Mouse (Mus musculus) cortical plate, adult 2 months (tissue): ENCODE measurements around the gene 2310033P09Rik. TPM values are rescaled to one million over a fixed set of nuclear protein-coding genes. Genes with fewer than 3 reads are reported as not detected.

Experiments used
- H3K27ac ChIP-seq: fragments of 200-500 bp; 2 replicates; pipeline ENCODE4 v1.5.1; 2012; ENCODE audit warnings: low read length, control low read depth, inconsistent platforms; ENCODE audit not compliant: insufficient read depth
- H3K4me1 ChIP-seq: fragments of 200-500 bp; 2 replicates; pipeline ENCODE4 v1.6.1; 2011; ENCODE audit warnings: low read length; ENCODE audit not compliant: control insufficient read depth, insufficient read depth
- H3K4me3 ChIP-seq: fragments of 200-500 bp; 2 replicates; pipeline ENCODE4 v1.5.1; 2011; ENCODE audit warnings: mild to moderate bottlenecking, low read length, control low read depth; ENCODE audit not compliant: insufficient read depth
- CTCF ChIP-seq: fragments of 200-500 bp; IDR thresholded peaks from 2 replicates; pipeline ENCODE4 v1.5.1; 2011; ENCODE audit warnings: mild to moderate bottlenecking, control low read depth, low read length; ENCODE audit not compliant: insufficient read depth; ENCODE audit errors: extremely low read depth
- POLR2A ChIP-seq: fragments of 200-500 bp; IDR thresholded peaks from 2 replicates; pipeline ENCODE4 v1.6.1; 2011; ENCODE audit warnings: mild to moderate bottlenecking, low read length, control low read depth; ENCODE audit not compliant: insufficient read depth; ENCODE audit errors: extremely low read depth
- polyA plus RNA-seq: library from polyadenylated mRNA; depleted of rRNA; stranded (reverse); fragments of >200 nt; gene quantifications from 2 replicates; pipeline ENCODE4 v1.2.3, GENCODE M21; 2012

2310033P09Rik gene
- polyA plus RNA-seq, 1 experiment = 29.5 TPM

- peak within 1 kb of the TSS; percentile 55 for H3K4me3 ChIP-seq
- peak within 1 kb of the TSS; percentile 96 for H3K27ac ChIP-seq
- TF ChIP-seq POLR2A (peak; percentile 68), CTCF (no peak)
- H3K4me1 ChIP-seq = peaks cover 5% of the 10 kb centered on the region
Measured at GRCm38 (mm10) chr11:59228122-59228953, 20.2 kb downstream of the 2310033P09Rik start, which contains the start of gene Arf1. Gene Arf1, minus strand, starts transcription at chr11:59228270.

GRCm38 (mm10) chr11:59230144-59230760 lies 22.1 kb downstream of the 2310033P09Rik start:
- peaks cover 5% of the 10 kb centered on the region for H3K4me1 ChIP-seq
- H3K27ac ChIP-seq = no peak overlapping the region
- TF ChIP-seq CTCF (peak; percentile 60), POLR2A (no peak)

GRCm38 (mm10) chr11:59232797-59233196 lies 24.7 kb downstream of the 2310033P09Rik start:
- Histone ChIP-seq H3K4me1 (peaks cover 2% of the 10 kb centered on the region), H3K27ac (no peak overlapping the region), H3K4me3 (no peak overlapping the region)
- TF ChIP-seq CTCF (0 out of 2 replicates have a peak, but pooled peaks have one; percentile 9), POLR2A (no peak)

More at GRCm38 (mm10) chr11:59230144-59230760, 22.1 kb downstream of the 2310033P09Rik start:
- H3K4me3 ChIP-seq = no peak overlapping the region

GRCm38 (mm10) chr11:59238525-59239427 lies 30.7 kb downstream of the 2310033P09Rik start:
- Histone ChIP-seq H3K4me1 (no peaks in the 10 kb centered on the region), H3K27ac (no peak overlapping the region)
- TF ChIP-seq POLR2A = no peak
- peak; percentile 45 for TF ChIP-seq CTCF

GRCm38 (mm10) chr11:59239428-59239785 lies 31.3 kb downstream of the 2310033P09Rik start:
- no peak overlapping the region for H3K27ac ChIP-seq

More at GRCm38 (mm10) chr11:59238525-59239427, 30.7 kb downstream of the 2310033P09Rik start:
- no peak overlapping the region for H3K4me3 ChIP-seq

GRCm38 (mm10) chr11:59239796-59240195 lies 31.7 kb downstream of the 2310033P09Rik start:
- H3K4me1 ChIP-seq = no peaks in the 10 kb centered on the region
- no peak overlapping the region for H3K4me3 ChIP-seq
- no peak overlapping the region for H3K27ac ChIP-seq
- TF ChIP-seq CTCF = no peak
- no peak for TF ChIP-seq POLR2A

More at GRCm38 (mm10) chr11:59239428-59239785, 31.3 kb downstream of the 2310033P09Rik start:
- H3K4me1 ChIP-seq = no peaks in the 10 kb centered on the region
- no peak overlapping the region for H3K4me3 ChIP-seq
- no peak for TF ChIP-seq CTCF
- TF ChIP-seq POLR2A = no peak

GRCm38 (mm10) chr11:59241841-59242240 lies 33.7 kb downstream of the 2310033P09Rik start:
- Histone ChIP-seq H3K4me3 (no peak overlapping the region), H3K27ac (no peak overlapping the region), H3K4me1 (no peaks in the 10 kb centered on the region)
- TF ChIP-seq CTCF (no peak), POLR2A (no peak)

GRCm38 (mm10) chr11:59243856-59244255 lies 35.7 kb downstream of the 2310033P09Rik start:
- TF ChIP-seq CTCF (no peak), POLR2A (no peak)

GRCm38 (mm10) chr11:59248101-59248500 lies 40.0 kb downstream of the 2310033P09Rik start:
- no peak overlapping the region for H3K4me3 ChIP-seq
- H3K27ac ChIP-seq = no peak overlapping the region
- H3K4me1 ChIP-seq = no peaks in the 10 kb centered on the region
- TF ChIP-seq CTCF (no peak), POLR2A (no peak)

More at GRCm38 (mm10) chr11:59243856-59244255, 35.7 kb downstream of the 2310033P09Rik start:
- Histone ChIP-seq H3K27ac (no peak overlapping the region), H3K4me3 (no peak overlapping the region), H3K4me1 (no peaks in the 10 kb centered on the region)
